Mouse (Mus musculus) forebrain, embryonic 11.5 days (tissue): ENCODE measurements around the gene Tgfbr2. TPM values are rescaled to one million over a fixed set of nuclear protein-coding genes. Genes with fewer than 3 reads are reported as not detected.

Source experiments
- ATAC-seq: fragments of 200-750 bp; cut with Nextera tagmentation; replicated peaks from 2 replicates; pipeline ENCODE4 v1.8.0; 2017; ENCODE audit warnings: moderate TSS enrichment; ENCODE audit not compliant: low FRiP score
- DNase-seq: peaks from one replicate; pipeline ENCODE4 v3.0.0-alpha.2; 2017; ENCODE audit warnings: low spot score
- H3K27ac ChIP-seq: fragments of 300-500 bp; sonication (generic); 2 replicates; pipeline ENCODE4 v1.5.1; 2014; ENCODE audit warnings: low read depth, low read length
- H3K27me3 ChIP-seq: fragments of 300-500 bp; sonication (generic); 2 replicates; pipeline ENCODE4 v1.6.1; 2014; ENCODE audit warnings: mild to moderate bottlenecking, low read length, mixed read lengths; ENCODE audit not compliant: control insufficient read depth, insufficient read depth
- H3K36me3 ChIP-seq: fragments of 300-500 bp; sonication (generic); 2 replicates; pipeline ENCODE4 v1.6.1; 2014; ENCODE audit warnings: mild to moderate bottlenecking, low read length, moderate library complexity, mixed read lengths; ENCODE audit not compliant: control insufficient read depth, insufficient read depth
- H3K4me1 ChIP-seq: fragments of 300-500 bp; sonication (generic); replicated peaks from 2 replicates; pipeline ENCODE4 v1.6.1; 2014; ENCODE audit warnings: low read length, mixed read lengths; ENCODE audit not compliant: control insufficient read depth, insufficient read depth
- H3K4me2 ChIP-seq: fragments of 300-500 bp; sonication (generic); 2 replicates; pipeline ENCODE4 v1.6.1; 2014; ENCODE audit warnings: low read depth, mild to moderate bottlenecking, low read length, moderate library complexity, mixed read lengths; ENCODE audit not compliant: severe bottlenecking
- H3K4me3 ChIP-seq: fragments of 300-500 bp; sonication (generic); 2 replicates; pipeline ENCODE4 v1.5.1; 2014; ENCODE audit warnings: low read depth, low read length
- H3K9ac ChIP-seq: fragments of 300-500 bp; sonication (generic); 2 replicates; pipeline ENCODE4 v1.6.1; 2014; ENCODE audit warnings: low read length
- H3K9me3 ChIP-seq: fragments of 300-500 bp; sonication (generic); 2 replicates; pipeline ENCODE4 v1.6.1; 2016; ENCODE audit warnings: low read length, mixed read lengths; ENCODE audit not compliant: control insufficient read depth
- WGBS: fragments of 180-500 bp; shearing (Covaris S2); extraction: QIAGEN DNeasy Blood & Tissue Kit; methylation state at CpG from one replicate; pipeline ENCODE4 v1.1.7; 2014; 5-methylcytosine and 5-hydroxymethylcytosine counted together
- polyA plus RNA-seq: library from polyadenylated mRNA; unstranded; fragments of >200 nt; fragmentation: Nextera tagmentation; extraction: Ambion mirVana; gene quantifications from 2 replicates; pipeline ENCODE4 v1.2.1, GENCODE M21; 2014

Tgfbr2 gene
- polyA plus RNA-seq, 1 experiment from 2014 or later: 8.1 TPM

GRCm38 (mm10) chr9:116173473-116174170, 1.5 kb downstream of the Tgfbr2 start:
- DNase-seq: no peak

DNA sequence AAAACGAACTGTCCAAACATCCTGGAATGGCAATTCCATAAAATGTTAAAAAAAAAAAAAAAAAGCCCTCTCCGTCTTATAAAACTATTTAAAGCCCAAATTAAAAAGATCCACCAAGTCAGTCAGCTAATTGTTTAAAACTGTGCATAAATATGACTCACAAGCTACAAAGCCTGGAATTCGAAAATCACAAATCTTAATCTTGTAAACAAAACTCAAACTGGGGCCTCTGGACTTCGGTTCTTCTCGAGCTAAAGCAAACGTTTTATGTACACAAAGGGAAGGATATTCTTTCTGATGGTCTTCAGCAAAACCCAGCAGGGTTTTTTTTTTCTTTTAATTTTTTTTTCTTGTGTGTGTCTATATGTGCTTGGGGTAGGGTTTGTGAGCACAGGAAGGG, 2.1 kb downstream of the Tgfbr2 start:
- Histone ChIP-seq H3K4me1 (no peaks in the 10 kb centered on the region), H3K4me2 (no peak overlapping the region), H3K9ac (no peak overlapping the region), H3K36me3 (no peaks in the 10 kb centered on the region), H3K27me3 (0 out of 2 replicates have a peak, but pooled peaks cover 3% of the 10 kb centered on the region), H3K9me3 (no peaks in the 10 kb centered on the region), H3K27ac (no peak overlapping the region), H3K4me3 (no peak overlapping the region)
- ATAC-seq (no peak), DNase-seq (no peak)
- WGBS: 85% methylated on average over 6 of the region's 6 CpGs

More at GRCm38 (mm10) chr9:116173473-116174170, 1.5 kb downstream of the Tgfbr2 start:
- H3K4me1 ChIP-seq: no peaks in the 10 kb centered on the region
- no peak overlapping the region for H3K9ac ChIP-seq
- no peak overlapping the region for H3K4me2 ChIP-seq
- WGBS: 88% methylated on average over 16 of the region's 16 CpGs
- no peak overlapping the region for H3K27ac ChIP-seq
- peak overlapping the region; percentile 61; the same call in 1 of the 2 replicates for H3K4me3 ChIP-seq
- H3K9me3 ChIP-seq: no peaks in the 10 kb centered on the region
- no peaks in the 10 kb centered on the region for H3K36me3 ChIP-seq
- 0 out of 2 replicates have a peak, but pooled peaks cover 3% of the 10 kb centered on the region for H3K27me3 ChIP-seq
- no peak for ATAC-seq

- H3K4me3 ChIP-seq: no peak overlapping the region
- no peaks in the 10 kb centered on the region for H3K36me3 ChIP-seq
- no peaks in the 10 kb centered on the region for H3K4me1 ChIP-seq
- WGBS: 80% methylated on average over 6 of the region's 6 CpGs
- no peak for ATAC-seq
- no peak overlapping the region for H3K4me2 ChIP-seq
- H3K9me3 ChIP-seq: no peaks in the 10 kb centered on the region
- H3K27me3 ChIP-seq: 0 out of 2 replicates have a peak, but pooled peaks cover under 1% of the 10 kb centered on the region
- no peak for DNase-seq
- no peak overlapping the region for H3K9ac ChIP-seq
- H3K27ac ChIP-seq: no peak overlapping the region
Observed at GRCm38 (mm10) chr9:116169067-116169466, 6.1 kb downstream of the Tgfbr2 start.

GRCm38 (mm10) chr9:116167304-116167880, 7.8 kb downstream of the Tgfbr2 start:
- H3K4me1 ChIP-seq: no peaks in the 10 kb centered on the region
- no peaks in the 10 kb centered on the region for H3K27me3 ChIP-seq
- no peak for DNase-seq
- 92% methylated on average over 6 of the region's 6 CpGs for WGBS
- H3K4me2 ChIP-seq: no peak overlapping the region
- H3K4me3 ChIP-seq: no peak overlapping the region
- no peaks in the 10 kb centered on the region for H3K36me3 ChIP-seq
- no peak for ATAC-seq
- H3K27ac ChIP-seq: no peak overlapping the region
- H3K9me3 ChIP-seq: no peaks in the 10 kb centered on the region
- H3K9ac ChIP-seq: no peak overlapping the region

DNA sequence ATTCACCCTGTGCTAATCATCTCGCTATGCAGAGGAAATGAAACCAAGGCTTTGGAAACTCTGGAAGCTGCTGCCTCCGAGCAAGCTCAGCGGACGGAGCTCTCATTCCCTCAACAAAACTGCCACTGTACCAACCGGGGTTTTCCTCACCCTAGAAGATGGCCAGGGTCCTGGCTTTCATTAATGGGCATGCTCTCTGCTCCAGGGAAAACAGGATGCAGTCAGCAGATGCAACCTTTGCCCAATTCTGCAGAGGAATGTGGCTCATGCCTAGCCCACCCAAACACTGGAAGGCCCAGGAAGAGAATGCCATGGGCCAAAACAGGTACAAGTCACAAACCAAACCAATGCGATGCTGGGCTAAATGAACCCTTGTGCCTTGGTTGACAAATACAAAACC, 8.8 kb downstream of the Tgfbr2 start:
- Histone ChIP-seq H3K9me3 (no peaks in the 10 kb centered on the region), H3K27ac (no peak overlapping the region), H3K4me2 (no peak overlapping the region), H3K4me3 (no peak overlapping the region), H3K36me3 (no peaks in the 10 kb centered on the region), H3K4me1 (no peaks in the 10 kb centered on the region), H3K27me3 (no peaks in the 10 kb centered on the region), H3K9ac (no peak overlapping the region)
- DNase-seq (no peak), ATAC-seq (no peak)
- 79% methylated on average over 6 of the region's 6 CpGs for WGBS

DNA sequence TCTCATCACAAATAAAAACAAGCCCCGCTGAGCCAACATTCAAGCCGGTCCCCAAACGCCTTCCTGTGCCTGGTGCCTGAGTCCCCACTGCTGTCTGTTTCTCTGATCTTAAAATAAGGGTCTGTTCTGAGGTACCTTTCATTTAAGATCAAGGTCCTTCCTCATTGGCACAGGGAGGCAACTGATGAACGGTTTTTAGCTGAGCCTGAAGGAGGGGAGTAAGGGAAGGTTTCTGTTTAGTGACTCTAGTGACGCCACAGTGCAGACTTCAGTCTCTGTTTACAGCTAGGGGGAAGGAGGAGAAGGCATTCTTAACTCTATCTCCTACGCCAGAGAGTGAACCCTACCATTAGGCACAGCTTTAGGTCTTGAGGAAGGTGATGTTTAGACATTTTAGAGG, 11.3 kb downstream of the Tgfbr2 start:
- 85% methylated on average over 6 of the region's 6 CpGs for WGBS
- Histone ChIP-seq H3K36me3 (no peaks in the 10 kb centered on the region), H3K9me3 (no peaks in the 10 kb centered on the region), H3K27me3 (no peaks in the 10 kb centered on the region), H3K4me2 (no peak overlapping the region), H3K4me3 (no peak overlapping the region), H3K27ac (no peak overlapping the region), H3K9ac (no peak overlapping the region), H3K4me1 (no peaks in the 10 kb centered on the region)
- no peak for DNase-seq
- no peak for ATAC-seq

- no peak for ATAC-seq
Observed at GRCm38 (mm10) chr9:116162866-116163374, 12.2 kb downstream of the Tgfbr2 start.

DNA sequence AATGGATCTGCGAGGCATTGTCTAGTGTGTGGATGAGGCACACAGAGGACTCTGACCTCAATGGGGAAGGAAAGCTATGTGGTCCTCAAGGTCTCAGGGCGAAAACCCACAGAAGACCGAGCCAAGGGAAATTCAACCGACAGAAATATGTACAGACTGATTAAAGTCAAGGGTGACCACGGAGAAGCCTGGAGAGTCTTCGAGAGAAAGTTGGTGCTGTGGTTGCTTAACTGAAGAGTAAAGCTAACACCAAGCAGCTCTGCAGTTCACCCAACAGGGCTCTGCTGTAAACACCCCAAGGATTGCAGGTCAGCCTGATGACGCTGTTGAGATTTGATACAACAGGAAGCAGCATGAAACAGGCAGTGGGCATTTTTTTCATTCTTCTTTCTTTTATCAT, 14.3 kb downstream of the Tgfbr2 start:
- no peak for DNase-seq
- H3K27ac ChIP-seq: no peak overlapping the region
- WGBS: 94% methylated on average over 7 of the region's 7 CpGs
- H3K36me3 ChIP-seq: no peaks in the 10 kb centered on the region
- H3K9me3 ChIP-seq: no peaks in the 10 kb centered on the region
- no peaks in the 10 kb centered on the region for H3K4me1 ChIP-seq
- no peak for ATAC-seq
- no peak overlapping the region for H3K9ac ChIP-seq
- H3K4me3 ChIP-seq: no peak overlapping the region
- no peak overlapping the region for H3K4me2 ChIP-seq
- no peaks in the 10 kb centered on the region for H3K27me3 ChIP-seq

More at GRCm38 (mm10) chr9:116162866-116163374, 12.2 kb downstream of the Tgfbr2 start:
- Histone ChIP-seq H3K27ac (no peak overlapping the region), H3K9ac (no peak overlapping the region), H3K4me2 (no peak overlapping the region), H3K27me3 (no peaks in the 10 kb centered on the region), H3K4me3 (no peak overlapping the region), H3K36me3 (no peaks in the 10 kb centered on the region), H3K9me3 (no peaks in the 10 kb centered on the region), H3K4me1 (no peaks in the 10 kb centered on the region)
- DNase-seq: no peak
- 94% methylated on average over 7 of the region's 7 CpGs for WGBS
